ENCODE assay signal across 8 mouse cellular contexts in the genomic region with DNA sequence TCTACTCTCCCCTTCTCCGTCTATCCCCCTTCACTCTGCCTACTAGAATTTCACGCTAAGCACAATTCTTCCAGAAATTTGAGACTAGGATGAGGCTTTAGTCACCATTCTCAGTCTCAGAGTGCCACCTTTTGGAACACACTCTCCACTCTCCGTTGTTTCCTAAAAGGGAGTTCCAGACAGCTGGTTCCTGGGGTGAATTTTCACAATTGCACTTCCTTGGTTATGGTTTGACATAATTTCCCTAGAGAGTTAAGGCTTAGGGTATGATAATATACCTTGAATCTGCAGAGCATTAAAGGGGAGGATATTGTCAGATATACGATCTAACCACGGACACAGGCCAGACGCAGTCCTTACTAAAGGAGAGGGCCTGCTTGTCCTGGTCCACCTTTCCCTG.
A peak's percentile ranks its signal among the peaks of the same experiment; 100 is the strongest.
DNase-seq lines count a peak whose midpoint lies in the region; ATAC-seq and TF ChIP-seq lines count a peak whose summit lies in the region.

No protein-coding gene starts in this region.

- no peaks in the 10 kb centered on the region for H3K9me3 ChIP-seq in lung, postnatal 0 days (ENCODE audit: low read length)

- H3K27ac ChIP-seq in layer of hippocampus, adult 2 months: no peak overlapping the region
- no peak overlapping the region for H3K27ac ChIP-seq in lung, postnatal 0 days (ENCODE audit: low read length)

- no peaks in the 10 kb centered on the region for H3K27me3 ChIP-seq in lung, postnatal 0 days (replicated peaks; ENCODE audit: insufficient read depth, low read length)

- no peak for ATAC-seq in lung, postnatal 0 days

- no peak overlapping the region for H3K4me3 ChIP-seq in layer of hippocampus, adult 2 months
- no peak overlapping the region for H3K4me3 ChIP-seq in lung, postnatal 0 days (ENCODE audit: low read depth, low read length)

- intact Hi-C loops in heart, postnatal 10 days (cut with DNase I): loop anchor here (1.0 to 5.0 kb wide), 3 partner anchors 138 to 678 kb away; no protein-coding TSS in a partner anchor

- H3K9ac ChIP-seq in lung, postnatal 0 days (replicated peaks; ENCODE audit: low read depth): no peak overlapping the region

- no peaks in the 10 kb centered on the region for H3K4me1 ChIP-seq in lung, postnatal 0 days (ENCODE audit: insufficient read depth, low read depth, low read length)

- H3K36me3 ChIP-seq in lung, postnatal 0 days (ENCODE audit: insufficient read depth, low read length): no peaks in the 10 kb centered on the region

- TF ChIP-seq EP300 in lung, postnatal 0 days (IDR thresholded peaks at IDR 0.05): no peak

- 48% methylated on average over 6 of the region's 6 CpGs for WGBS in lung, postnatal 0 days

- TF ChIP-seq CTCF in layer of hippocampus, adult 2 months (conservative IDR thresholded peaks at IDR 0.05): peak; percentile 74
- TF ChIP-seq CTCF in lung, postnatal 0 days (IDR thresholded peaks at IDR 0.05): peak; percentile 69

- peak; percentile 6 for DNase-seq in adrenal gland, adult 2 months
- DNase-seq in adrenal gland, postnatal 10 days: no peak
- peak in 1 of 2 experiments; percentile 29 for DNase-seq in layer of hippocampus, adult 2 months (ENCODE audit: low spot score in 2 of 2)
- DNase-seq in layer of hippocampus, adult 8-10 months (ENCODE audit: low spot score in 2 of 2): no peak
- peak; percentile 53 to 60 for DNase-seq in heart, postnatal 10 days
- peak; percentile 63 for DNase-seq in lung, postnatal 0 days (ENCODE audit: low spot score)
- no peak for DNase-seq in cerebellum, adult 8-10 months
- no peak for DNase-seq in urinary bladder, adult 2 months (ENCODE audit: low spot score)

- H3K4me2 ChIP-seq in lung, postnatal 0 days (replicated peaks; ENCODE audit: low read depth, low read length): no peak overlapping the region

Comparison
In these comparisons a context has a peak if more than half of its experiments do, and no peak if none do; other contexts are left out.
1. DNase-seq: peak in adrenal gland, adult 2 months (single experiment), heart, postnatal 10 days (2 of 2) and lung, postnatal 0 days (single experiment); none in adrenal gland, postnatal 10 days (single experiment), layer of hippocampus, adult 8-10 months (0 of 2), cerebellum, adult 8-10 months (single experiment) and urinary bladder, adult 2 months (single experiment).